Mouse (Mus musculus): ENCODE data around the gene Enho. TPM values are rescaled to one million over a fixed set of nuclear protein-coding genes. Genes with fewer than 3 reads are reported as not detected.

The Enho gene
- total RNA-seq, 4 experiments from 2014 or later: 3.8 to 5.6 (median 4.9) TPM

- no peak for DNase-seq
Measured at GRCm38 (mm10) chr4:41628202-41628927, 11.8 kb downstream of the Enho start.

- no peak for DNase-seq
Measured at GRCm38 (mm10) chr4:41622071-41622470, 18.1 kb downstream of the Enho start.

GRCm38 (mm10) chr4:41618916-41619746, 21.0 kb downstream of the Enho start:
- DNase-seq: no peak

- DNase-seq: no peak
Measured at GRCm38 (mm10) chr4:41615661-41616599, 24.2 kb downstream of the Enho start.

- peak; percentile 42 for DNase-seq
Measured at GRCm38 (mm10) chr4:41614156-41614555, 26.0 kb downstream of the Enho start.

GRCm38 (mm10) chr4:41612166-41612565, 28.0 kb downstream of the Enho start:
- no peak for DNase-seq

GRCm38 (mm10) chr4:41610594-41610980, 29.5 kb downstream of the Enho start:
- DNase-seq: no peak

GRCm38 (mm10) chr4:41609681-41610593, 30.2 kb downstream of the Enho start:
- no peak for DNase-seq

- no peak for DNase-seq
Measured at GRCm38 (mm10) chr4:41606784-41607183, 33.3 kb downstream of the Enho start.

GRCm38 (mm10) chr4:41604476-41605396, 35.4 kb downstream of the Enho start:
- DNase-seq: no peak

- DNase-seq: no peak
Measured at GRCm38 (mm10) chr4:41602818-41603217, 37.3 kb downstream of the Enho start.

Other genes with a start within 250 kb of the Enho start
- 1 to 10 TPM; 1.5 to 3.2 (median 2.0) TPM for gene Kif24, start 175.4 kb downstream of the Enho start, total RNA-seq (2022)
- gene Nudt2, start 175.2 kb downstream of the Enho start, total RNA-seq (2022): 10 to 100 TPM; 28.0 to 34.1 (median 32.0) TPM
- gene AI464131, start 137.2 kb downstream of the Enho start, total RNA-seq (2022): 10 to 100 TPM in 3 of 4 experiments, 1 to 10 TPM in 1; 9.1 to 13.8 (median 10.6) TPM
- gene 1110017D15Rik, start 123.0 kb downstream of the Enho start, total RNA-seq (2022): under 1 TPM in 2 of 4 experiments, not detected in 2; 0.38 to 0.68 TPM
- 10 to 100 TPM; 21.1 to 33.4 (median 27.0) TPM for gene Fam219a, start 70.8 kb downstream of the Enho start, total RNA-seq (2022)
- gene Dnaic1, start 70.5 kb downstream of the Enho start, total RNA-seq (2022): under 1 TPM in 3 of 4 experiments, not detected in 1; 0.49 to 0.94 (median 0.86) TPM
- 10 to 100 TPM; 41.4 to 50.9 (median 48.4) TPM for gene Cntfr, start 56.8 kb upstream of the Enho start, total RNA-seq (2022)
- gene Il11ra1, start 59.7 kb upstream of the Enho start, total RNA-seq (2022): 100 to 1,000 TPM in 2 of 4 experiments, 10 to 100 TPM in 2; 81.8 to 130 (median 112) TPM
- 10 to 100 TPM; 35.0 to 44.4 (median 41.8) TPM for gene Rpp25l, start 73.2 kb upstream of the Enho start, total RNA-seq (2022)
- gene Dctn3, start 82.8 kb upstream of the Enho start, total RNA-seq (2022): 100 to 1,000 TPM; 113 to 133 (median 119) TPM
- gene Arid3c, start 90.8 kb upstream of the Enho start, total RNA-seq (2022): not detected
- gene Galt, start 114.9 kb upstream of the Enho start, total RNA-seq (2022): 10 to 100 TPM; 40.1 to 62.7 (median 51.0) TPM
- gene Sigmar1, start 115.8 kb upstream of the Enho start, total RNA-seq (2022): 10 to 100 TPM; 74.2 to 81.7 (median 78.8) TPM
- gene Ccl27a, start 133.9 kb upstream of the Enho start, total RNA-seq (2022): 10 to 100 TPM; 37.6 to 56.9 (median 50.7) TPM

All from adrenal gland, adult 8-10 months (tissue).